Mouse (Mus musculus) CH12.LX (cell line): ENCODE results near the gene Shld1.

Experiments used
- E2F4 ChIP-seq: IDR thresholded peaks from 2 replicates; pipeline ENCODE4 v1.6.1; 2011; ENCODE audit warnings: low read depth, low read length, improper control_type of control experiment; ENCODE audit not compliant: insufficient replicate concordance
- ELF1 ChIP-seq: IDR thresholded peaks from 2 replicates; pipeline ENCODE4 v1.6.1; 2014; ENCODE audit warnings: low read depth, mild to moderate bottlenecking, inconsistent platforms, low read length, improper control_type of control experiment
- JUND ChIP-seq: conservative IDR thresholded peaks from 2 replicates; pipeline ENCODE4 v1.6.1; 2011; ENCODE audit warnings: low read depth, low read length, improper control_type of control experiment
- POLR2AphosphoS2 ChIP-seq: IDR thresholded peaks from 2 replicates; pipeline ENCODE4 v1.6.1; 2011; ENCODE audit warnings: low read depth, low read length, improper control_type of control experiment
- RAD21 ChIP-seq: IDR thresholded peaks from 2 replicates; pipeline ENCODE4 v1.6.1; 2011; ENCODE audit warnings: low read depth, mild to moderate bottlenecking, low read length, improper control_type of control experiment, moderate library complexity

- no peak for TF ChIP-seq E2F4
- no peak for TF ChIP-seq JUND
- no peak for TF ChIP-seq RAD21
- no peak for TF ChIP-seq ELF1
- no peak for TF ChIP-seq POLR2AphosphoS2
Measured at GRCm38 (mm10) chr2:132669091-132669490, 17.6 kb upstream of the Shld1 start.
